Mouse (Mus musculus): ENCODE measurements around the gene Neurl3. TPM values are rescaled to one million over a fixed set of nuclear protein-coding genes. Genes with fewer than 3 reads are reported as not detected.

Gene Neurl3
- polyA plus RNA-seq, 1 experiment, result 2.5 TPM

- Histone ChIP-seq H3K4me1 (ENCODE audit: control insufficient read depth, insufficient read depth, insufficient read length, low read length) (peaks cover 16% of the 10 kb centered on the region), H3K4me3 (ENCODE audit: insufficient read depth, low read depth, low read length) (no peak overlapping the region)
These were observed 1.3 kb upstream of the Neurl3 start for GRCm38 (mm10) chr1:36275635-36276389.

GRCm38 (mm10) chr1:36273288-36273687, 1.2 kb downstream of the Neurl3 start:
- Histone ChIP-seq H3K4me3 (ENCODE audit: insufficient read depth, low read depth, low read length) (peak overlapping the region; percentile 62), H3K27ac (replicated peaks; ENCODE audit: low read depth, low read length) (peak overlapping the region; percentile 93), H3K4me1 (ENCODE audit: control insufficient read depth, insufficient read depth, insufficient read length, low read length) (peaks cover 21% of the 10 kb centered on the region)

More at GRCm38 (mm10) chr1:36275635-36276389, 1.3 kb upstream of the Neurl3 start:
- H3K27ac ChIP-seq (replicated peaks; ENCODE audit: low read depth, low read length), result no peak overlapping the region

GRCm38 (mm10) chr1:36272546-36272945, 1.9 kb downstream of the Neurl3 start:
- peaks cover 21% of the 10 kb centered on the region for H3K4me1 ChIP-seq (ENCODE audit: control insufficient read depth, insufficient read depth, insufficient read length, low read length)
- H3K27ac ChIP-seq (replicated peaks; ENCODE audit: low read depth, low read length), result peak overlapping the region; percentile 93
- H3K4me3 ChIP-seq (ENCODE audit: insufficient read depth, low read depth, low read length), result peak overlapping the region; percentile 62

GRCm38 (mm10) chr1:36271516-36272230, 2.8 kb downstream of the Neurl3 start:
- Histone ChIP-seq H3K4me3 (ENCODE audit: insufficient read depth, low read depth, low read length) (peak overlapping the region; percentile 62), H3K27ac (replicated peaks; ENCODE audit: low read depth, low read length) (peak overlapping the region; percentile 76), H3K4me1 (ENCODE audit: control insufficient read depth, insufficient read depth, insufficient read length, low read length) (peaks cover 21% of the 10 kb centered on the region)

- Histone ChIP-seq H3K27ac (replicated peaks; ENCODE audit: low read depth, low read length) (peak overlapping the region; percentile 76), H3K4me3 (ENCODE audit: insufficient read depth, low read depth, low read length) (peak overlapping the region; percentile 62), H3K4me1 (ENCODE audit: control insufficient read depth, insufficient read depth, insufficient read length, low read length) (peaks cover 27% of the 10 kb centered on the region)
These were observed 3.8 kb downstream of the Neurl3 start for GRCm38 (mm10) chr1:36270666-36271065.

GRCm38 (mm10) chr1:36269121-36269795, 5.2 kb downstream of the Neurl3 start:
- Histone ChIP-seq H3K4me3 (ENCODE audit: insufficient read depth, low read depth, low read length) (no peak overlapping the region), H3K27ac (replicated peaks; ENCODE audit: low read depth, low read length) (no peak overlapping the region), H3K4me1 (ENCODE audit: control insufficient read depth, insufficient read depth, insufficient read length, low read length) (peaks cover 31% of the 10 kb centered on the region)

GRCm38 (mm10) chr1:36267595-36267994, 6.9 kb downstream of the Neurl3 start:
- H3K4me3 ChIP-seq (ENCODE audit: insufficient read depth, low read depth, low read length), result no peak overlapping the region
- no peak overlapping the region for H3K27ac ChIP-seq (replicated peaks; ENCODE audit: low read depth, low read length)
- H3K4me1 ChIP-seq (ENCODE audit: control insufficient read depth, insufficient read depth, insufficient read length, low read length), result peaks cover 32% of the 10 kb centered on the region

GRCm38 (mm10) chr1:36266293-36266692, 8.2 kb downstream of the Neurl3 start:
- Histone ChIP-seq H3K4me1 (ENCODE audit: control insufficient read depth, insufficient read depth, insufficient read length, low read length) (peaks cover 22% of the 10 kb centered on the region), H3K27ac (replicated peaks; ENCODE audit: low read depth, low read length) (no peak overlapping the region), H3K4me3 (ENCODE audit: insufficient read depth, low read depth, low read length) (no peak overlapping the region)

- Histone ChIP-seq H3K4me1 (ENCODE audit: control insufficient read depth, insufficient read depth, insufficient read length, low read length) (peaks cover 12% of the 10 kb centered on the region), H3K27ac (replicated peaks; ENCODE audit: low read depth, low read length) (peak overlapping the region; percentile 91), H3K4me3 (ENCODE audit: insufficient read depth, low read depth, low read length) (peak overlapping the region; percentile 40)
These were observed 10.5 kb downstream of the Neurl3 start for GRCm38 (mm10) chr1:36263833-36264488.

- peak overlapping the region; percentile 52 for H3K27ac ChIP-seq (replicated peaks; ENCODE audit: low read depth, low read length)
- no peak overlapping the region for H3K4me3 ChIP-seq (ENCODE audit: insufficient read depth, low read depth, low read length)
- H3K4me1 ChIP-seq (ENCODE audit: control insufficient read depth, insufficient read depth, insufficient read length, low read length), result peaks cover 12% of the 10 kb centered on the region
These were observed 12.6 kb downstream of the Neurl3 start for GRCm38 (mm10) chr1:36261708-36262504.

- no peak overlapping the region for H3K4me3 ChIP-seq (ENCODE audit: insufficient read depth, low read depth, low read length)
- H3K4me1 ChIP-seq (ENCODE audit: control insufficient read depth, insufficient read depth, insufficient read length, low read length), result peaks cover 4% of the 10 kb centered on the region; the same call in 1 of the 2 replicates
- no peak overlapping the region for H3K27ac ChIP-seq (replicated peaks; ENCODE audit: low read depth, low read length)
These were observed 14.1 kb downstream of the Neurl3 start for GRCm38 (mm10) chr1:36260418-36260817.

GRCm38 (mm10) chr1:36259281-36259680, 15.2 kb downstream of the Neurl3 start:
- Histone ChIP-seq H3K4me1 (ENCODE audit: control insufficient read depth, insufficient read depth, insufficient read length, low read length) (0 out of 2 replicates have a peak, but pooled peaks cover 2% of the 10 kb centered on the region), H3K27ac (replicated peaks; ENCODE audit: low read depth, low read length) (no peak overlapping the region), H3K4me3 (ENCODE audit: insufficient read depth, low read depth, low read length) (no peak overlapping the region)

GRCm38 (mm10) chr1:36258631-36259030, 15.8 kb downstream of the Neurl3 start:
- no peak overlapping the region for H3K4me3 ChIP-seq (ENCODE audit: insufficient read depth, low read depth, low read length)
- no peaks in the 10 kb centered on the region for H3K4me1 ChIP-seq (ENCODE audit: control insufficient read depth, insufficient read depth, insufficient read length, low read length)
- H3K27ac ChIP-seq (replicated peaks; ENCODE audit: low read depth, low read length), result no peak overlapping the region

GRCm38 (mm10) chr1:36257276-36257675, 17.2 kb downstream of the Neurl3 start:
- Histone ChIP-seq H3K4me1 (ENCODE audit: control insufficient read depth, insufficient read depth, insufficient read length, low read length) (no peaks in the 10 kb centered on the region), H3K4me3 (ENCODE audit: insufficient read depth, low read depth, low read length) (no peak overlapping the region), H3K27ac (replicated peaks; ENCODE audit: low read depth, low read length) (no peak overlapping the region)

Measured in brown adipose tissue, adult 24 weeks (tissue).